Mouse (Mus musculus) forebrain, embryonic 15.5 days (tissue): ENCODE measurements at regions not wholly inside any gene's neighbourhood (a gene's known extent, or its start where the extent isn't known, plus 50 kb on each side); places are given as distances from the start of the nearest gene placed in this dataset.

Source experiments
- ATAC-seq: fragments of 200-750 bp; cut with Nextera tagmentation; replicated peaks from 2 replicates; pipeline ENCODE4 v1.8.0; 2017; ENCODE audit warnings: mild to moderate bottlenecking, moderate TSS enrichment, moderate library complexity
- H3K27ac ChIP-seq: fragments of 300-500 bp; sonication (generic); replicated peaks from 2 replicates; pipeline ENCODE4 v1.5.1; 2015; ENCODE audit warnings: mild to moderate bottlenecking, inconsistent platforms
- H3K27me3 ChIP-seq: fragments of 300-500 bp; sonication (generic); 2 replicates; pipeline ENCODE4 v1.6.1; 2015; ENCODE audit warnings: inconsistent platforms
- H3K36me3 ChIP-seq: fragments of 300-500 bp; sonication (generic); 2 replicates; pipeline ENCODE4 v1.6.1; 2015; ENCODE audit warnings: mild to moderate bottlenecking, inconsistent platforms
- H3K4me1 ChIP-seq: fragments of 300-500 bp; sonication (generic); 2 replicates; pipeline ENCODE4 v1.6.1; 2015; ENCODE audit warnings: inconsistent platforms
- H3K4me2 ChIP-seq: fragments of 300-500 bp; sonication (generic); replicated peaks from 2 replicates; pipeline ENCODE4 v1.6.1; 2015; ENCODE audit warnings: mild to moderate bottlenecking, inconsistent platforms
- H3K4me3 ChIP-seq: fragments of 300-500 bp; sonication (generic); 2 replicates; pipeline ENCODE4 v1.5.1; 2015; ENCODE audit warnings: mild to moderate bottlenecking, inconsistent platforms
- H3K9ac ChIP-seq: fragments of 300-500 bp; sonication (generic); replicated peaks from 2 replicates; pipeline ENCODE4 v1.6.1; 2015; ENCODE audit warnings: mild to moderate bottlenecking, inconsistent platforms
- H3K9me3 ChIP-seq: fragments of 300-500 bp; sonication (generic); 2 replicates; pipeline ENCODE4 v1.6.1; 2016; ENCODE audit warnings: inconsistent platforms
- WGBS: fragments of 180-500 bp; shearing (Covaris S2); methylation state at CpG from one replicate; pipeline ENCODE4 v1.1.7; 2015; ENCODE audit warnings: mixed read lengths; 5-methylcytosine and 5-hydroxymethylcytosine counted together

- Histone ChIP-seq H3K4me2 (peak overlapping the region; percentile 2; the same call in 1 of the 2 replicates), H3K27ac (peak overlapping the region; percentile 74), H3K9ac (no peak overlapping the region), H3K9me3 (no peaks in the 10 kb centered on the region), H3K4me3 (no peak overlapping the region), H3K4me1 (peaks cover 16% of the 10 kb centered on the region), H3K36me3 (no peaks in the 10 kb centered on the region), H3K27me3 (no peaks in the 10 kb centered on the region)
- ATAC-seq: peak; percentile 81
- WGBS: 28% methylated on average over 16 of the region's 16 CpGs
Measured at GRCm38 (mm10) chr17:80801451-80801983, 73.2 kb upstream of the Map4k3 start.

GRCm38 (mm10) chr17:80800877-80801276 lies 72.6 kb upstream of the Map4k3 start:
- no peak overlapping the region for H3K4me2 ChIP-seq
- WGBS: 78% methylated on average over 13 of the region's 13 CpGs

GRCm38 (mm10) chr17:80800454-80800853 lies 72.2 kb upstream of the Map4k3 start:
- H3K4me3 ChIP-seq: no peak overlapping the region
- no peaks in the 10 kb centered on the region for H3K27me3 ChIP-seq
- H3K27ac ChIP-seq: peak overlapping the region; percentile 74
- WGBS: 87% methylated on average over 5 of the region's 5 CpGs
- no peak overlapping the region for H3K4me2 ChIP-seq
- no peaks in the 10 kb centered on the region for H3K9me3 ChIP-seq
- peaks cover 16% of the 10 kb centered on the region for H3K4me1 ChIP-seq
- H3K36me3 ChIP-seq: no peaks in the 10 kb centered on the region
- no peak for ATAC-seq
- H3K9ac ChIP-seq: no peak overlapping the region

More at GRCm38 (mm10) chr17:80800877-80801276, 72.6 kb upstream of the Map4k3 start:
- no peak overlapping the region for H3K4me3 ChIP-seq
- ATAC-seq: peak; percentile 18; the same call in 1 of the 2 replicates
- H3K4me1 ChIP-seq: peaks cover 16% of the 10 kb centered on the region
- H3K9me3 ChIP-seq: no peaks in the 10 kb centered on the region
- H3K36me3 ChIP-seq: no peaks in the 10 kb centered on the region
- H3K27me3 ChIP-seq: no peaks in the 10 kb centered on the region
- H3K9ac ChIP-seq: no peak overlapping the region
- peak overlapping the region; percentile 74 for H3K27ac ChIP-seq

- peaks cover 16% of the 10 kb centered on the region for H3K4me1 ChIP-seq
- no peaks in the 10 kb centered on the region for H3K9me3 ChIP-seq
- ATAC-seq: no peak
- H3K9ac ChIP-seq: no peak overlapping the region
- no peaks in the 10 kb centered on the region for H3K27me3 ChIP-seq
- no peak overlapping the region for H3K27ac ChIP-seq
- WGBS: 92% methylated on average over 6 of the region's 6 CpGs
- H3K36me3 ChIP-seq: no peaks in the 10 kb centered on the region
- H3K4me3 ChIP-seq: no peak overlapping the region
- no peak overlapping the region for H3K4me2 ChIP-seq
Measured at GRCm38 (mm10) chr17:80799061-80799460, 70.8 kb upstream of the Map4k3 start.

- Histone ChIP-seq H3K9ac (no peak overlapping the region), H3K27ac (no peak overlapping the region), H3K4me3 (no peak overlapping the region), H3K36me3 (no peaks in the 10 kb centered on the region), H3K4me1 (peaks cover 16% of the 10 kb centered on the region), H3K27me3 (no peaks in the 10 kb centered on the region), H3K4me2 (no peak overlapping the region), H3K9me3 (no peaks in the 10 kb centered on the region)
- ATAC-seq: no peak
- 84% methylated on average over 6 of the region's 6 CpGs for WGBS
Measured at GRCm38 (mm10) chr17:80798281-80798980, 70.1 kb upstream of the Map4k3 start.

GRCm38 (mm10) chr17:80796790-80797189 lies 68.5 kb upstream of the Map4k3 start:
- WGBS: 90% methylated on average over 5 of the region's 5 CpGs

GRCm38 (mm10) chr17:80796386-80796785 lies 68.1 kb upstream of the Map4k3 start:
- Histone ChIP-seq H3K9ac (no peak overlapping the region), H3K27me3 (no peaks in the 10 kb centered on the region), H3K4me3 (no peak overlapping the region), H3K9me3 (no peaks in the 10 kb centered on the region), H3K27ac (no peak overlapping the region), H3K4me1 (0 out of 2 replicates have a peak, but pooled peaks cover under 1% of the 10 kb centered on the region), H3K36me3 (no peaks in the 10 kb centered on the region), H3K4me2 (no peak overlapping the region)
- WGBS: 89% methylated on average over 8 of the region's 8 CpGs
- ATAC-seq: no peak

More at GRCm38 (mm10) chr17:80796790-80797189, 68.5 kb upstream of the Map4k3 start:
- Histone ChIP-seq H3K4me1 (peaks cover 5% of the 10 kb centered on the region), H3K27ac (no peak overlapping the region), H3K4me2 (no peak overlapping the region), H3K27me3 (no peaks in the 10 kb centered on the region), H3K4me3 (no peak overlapping the region), H3K36me3 (no peaks in the 10 kb centered on the region), H3K9ac (no peak overlapping the region), H3K9me3 (no peaks in the 10 kb centered on the region)
- ATAC-seq: no peak

- Histone ChIP-seq H3K4me1 (no peaks in the 10 kb centered on the region), H3K27ac (no peak overlapping the region), H3K4me3 (no peak overlapping the region), H3K9ac (no peak overlapping the region), H3K27me3 (no peaks in the 10 kb centered on the region), H3K4me2 (no peak overlapping the region), H3K9me3 (no peaks in the 10 kb centered on the region), H3K36me3 (no peaks in the 10 kb centered on the region)
- WGBS: 72% methylated on average over 8 of the region's 8 CpGs
- ATAC-seq: no peak
Measured at GRCm38 (mm10) chr17:80795453-80796105, 67.3 kb upstream of the Map4k3 start.

GRCm38 (mm10) chr17:80792605-80793004 lies 64.3 kb upstream of the Map4k3 start:
- Histone ChIP-seq H3K4me1 (no peaks in the 10 kb centered on the region), H3K27ac (no peak overlapping the region), H3K9ac (no peak overlapping the region), H3K4me2 (no peak overlapping the region), H3K27me3 (no peaks in the 10 kb centered on the region), H3K4me3 (no peak overlapping the region), H3K36me3 (no peaks in the 10 kb centered on the region), H3K9me3 (no peaks in the 10 kb centered on the region)
- 90% methylated on average over 4 of the region's 4 CpGs for WGBS
- ATAC-seq: no peak

GRCm38 (mm10) chr17:80789706-80790105 lies 61.4 kb upstream of the Map4k3 start:
- Histone ChIP-seq H3K27me3 (no peaks in the 10 kb centered on the region), H3K27ac (no peak overlapping the region), H3K4me2 (no peak overlapping the region), H3K4me3 (no peak overlapping the region), H3K36me3 (no peaks in the 10 kb centered on the region), H3K9ac (no peak overlapping the region), H3K4me1 (no peaks in the 10 kb centered on the region), H3K9me3 (no peaks in the 10 kb centered on the region)
- no peak for ATAC-seq
- 64% methylated on average over 12 of the region's 12 CpGs for WGBS

GRCm38 (mm10) chr17:80789000-80789399 lies 60.7 kb upstream of the Map4k3 start:
- H3K27ac ChIP-seq: no peak overlapping the region
- H3K27me3 ChIP-seq: no peaks in the 10 kb centered on the region
- ATAC-seq: no peak
- 90% methylated on average over 3 of the region's 3 CpGs for WGBS
- no peaks in the 10 kb centered on the region for H3K9me3 ChIP-seq
- no peak overlapping the region for H3K4me2 ChIP-seq
- no peak overlapping the region for H3K4me3 ChIP-seq
- H3K9ac ChIP-seq: no peak overlapping the region
- H3K4me1 ChIP-seq: no peaks in the 10 kb centered on the region
- H3K36me3 ChIP-seq: no peaks in the 10 kb centered on the region

GRCm38 (mm10) chr17:80786858-80787257 lies 58.6 kb upstream of the Map4k3 start:
- no peak overlapping the region for H3K4me3 ChIP-seq
- 77% methylated on average over 2 of the region's 2 CpGs for WGBS

More at GRCm38 (mm10) chr17:80786858-80787257, 58.6 kb upstream of the Map4k3 start:
- Histone ChIP-seq H3K9me3 (no peaks in the 10 kb centered on the region), H3K36me3 (no peaks in the 10 kb centered on the region), H3K4me2 (no peak overlapping the region), H3K27me3 (no peaks in the 10 kb centered on the region), H3K9ac (no peak overlapping the region), H3K4me1 (no peaks in the 10 kb centered on the region), H3K27ac (no peak overlapping the region)
- no peak for ATAC-seq
